Mouse (Mus musculus): ENCODE data around the gene Prkar1b. TPM values are rescaled to one million over a fixed set of nuclear protein-coding genes. Genes with fewer than 3 reads are reported as not detected.

Gene Prkar1b
- polyA plus RNA-seq, 1 experiment from 2014 or later: 10.9 TPM

DNA sequence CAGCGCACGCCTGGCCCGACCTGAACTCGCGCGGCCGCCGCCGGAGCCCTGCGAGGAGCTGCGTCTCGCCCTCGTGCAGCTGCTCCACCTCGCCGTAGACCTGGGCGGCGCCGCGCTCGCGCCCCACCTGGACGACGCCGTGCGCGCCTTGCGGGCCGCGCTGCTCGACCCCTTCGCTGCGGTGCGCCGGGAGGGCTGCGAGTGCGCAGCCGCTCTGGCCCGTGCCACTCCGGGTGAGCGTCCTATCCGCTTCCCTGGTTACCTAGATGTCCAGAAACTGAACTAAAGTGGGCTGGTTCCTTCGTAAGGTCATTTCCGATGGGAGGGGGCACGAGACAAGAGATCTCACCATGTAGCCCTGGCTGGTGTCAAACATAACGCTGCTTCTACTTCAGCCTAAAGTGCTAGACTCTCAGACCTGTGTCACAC, 816 bp upstream of the Prkar1b start:
- peaks cover 5% of the 10 kb centered on the region; the same call in 1 of the 2 replicates for H3K4me1 ChIP-seq (replicated peaks; ENCODE audit: control insufficient read depth, insufficient read depth, low read length)
- no peak overlapping the region for H3K27ac ChIP-seq (ENCODE audit: low read depth, low read length)
- DNase-seq (ENCODE audit: low spot score) (peak; percentile 69), ATAC-seq (replicated peaks; ENCODE audit: low FRiP score) (peak; percentile 25)
- no peaks in the 10 kb centered on the region for H3K27me3 ChIP-seq (ENCODE audit: control insufficient read depth, insufficient read depth, low read length)
- no peaks in the 10 kb centered on the region for H3K9me3 ChIP-seq (ENCODE audit: control insufficient read depth, low read length)
- peak overlapping the region; percentile 73 for H3K9ac ChIP-seq (ENCODE audit: low read length)
- peak overlapping the region; percentile 90 for H3K4me2 ChIP-seq (ENCODE audit: low read depth, low read length, severe bottlenecking)
- peaks cover 7% of the 10 kb centered on the region; the same call in 1 of the 2 replicates for H3K36me3 ChIP-seq (ENCODE audit: control insufficient read depth, insufficient read depth, low read length)
- H3K4me3 ChIP-seq (ENCODE audit: low read depth, low read length): peak overlapping the region; percentile 95
- WGBS: under 1% methylated on average over 44 of the region's 45 CpGs

- Histone ChIP-seq H3K9ac (ENCODE audit: low read length) (peak overlapping the region; percentile 30; the same call in 1 of the 2 replicates), H3K27me3 (ENCODE audit: control insufficient read depth, insufficient read depth, low read length) (no peaks in the 10 kb centered on the region), H3K4me1 (replicated peaks; ENCODE audit: control insufficient read depth, insufficient read depth, low read length) (peaks cover 5% of the 10 kb centered on the region; the same call in 1 of the 2 replicates), H3K36me3 (ENCODE audit: control insufficient read depth, insufficient read depth, low read length) (peaks cover 7% of the 10 kb centered on the region; the same call in 1 of the 2 replicates), H3K4me2 (ENCODE audit: low read depth, low read length, severe bottlenecking) (peak overlapping the region; percentile 50), H3K27ac (ENCODE audit: low read depth, low read length) (peak overlapping the region; percentile 64; the same call in 1 of the 2 replicates), H3K4me3 (ENCODE audit: low read depth, low read length) (peak overlapping the region; percentile 95), H3K9me3 (ENCODE audit: control insufficient read depth, low read length) (no peaks in the 10 kb centered on the region)
- no peak for DNase-seq (ENCODE audit: low spot score)
- WGBS: 26% methylated on average over 11 of the region's 11 CpGs
- peak; percentile 77 for ATAC-seq (replicated peaks; ENCODE audit: low FRiP score)
Measured at GRCm38 (mm10) chr5:139149006-139149672, 662 bp downstream of the Prkar1b start.

DNA sequence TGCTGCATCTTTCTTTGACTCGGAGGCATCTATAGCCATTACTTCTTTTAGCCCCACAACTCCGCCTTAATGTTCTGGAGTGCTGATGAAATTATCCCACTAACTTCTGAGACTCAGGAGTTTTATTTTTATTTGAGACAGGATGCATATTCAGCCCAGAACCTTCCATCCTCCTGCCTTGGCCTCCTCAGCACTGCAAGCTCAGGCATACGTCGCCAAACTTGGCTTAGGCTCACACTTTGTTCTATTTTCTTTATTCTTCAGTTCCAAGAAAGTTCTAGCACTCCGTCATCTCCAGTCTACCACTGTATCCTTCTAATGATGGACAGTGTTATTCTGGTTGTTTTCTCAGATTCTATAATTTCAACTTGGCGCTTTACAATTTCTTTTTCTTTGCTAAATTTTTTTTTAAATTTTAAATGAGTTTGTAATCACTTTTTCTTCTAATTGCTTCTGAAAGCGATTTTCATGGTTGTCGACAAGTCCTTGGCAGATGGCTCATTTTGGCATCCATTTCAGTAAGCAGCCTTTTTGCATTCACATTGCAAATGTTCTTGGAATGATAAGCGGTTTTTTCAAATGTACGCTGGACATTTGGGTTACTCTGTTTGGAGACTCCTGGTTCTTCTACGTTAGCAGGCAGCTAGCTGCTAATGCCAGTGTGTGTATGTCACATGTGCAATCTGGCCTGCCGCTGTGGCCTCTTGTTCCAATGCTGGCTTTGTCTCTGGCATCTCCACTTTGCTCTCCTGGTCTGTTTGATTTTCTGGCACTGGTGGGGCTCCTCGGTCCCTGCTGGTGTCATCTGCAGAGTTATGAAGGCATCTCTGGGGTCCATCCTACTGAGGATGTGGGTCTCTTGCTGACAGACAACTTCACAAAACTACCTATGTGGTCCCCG, 2.4 kb downstream of the Prkar1b start:
- ATAC-seq (replicated peaks; ENCODE audit: low FRiP score) (no peak), DNase-seq (ENCODE audit: low spot score) (no peak)
- Histone ChIP-seq H3K4me1 (replicated peaks; ENCODE audit: control insufficient read depth, insufficient read depth, low read length) (peaks cover 5% of the 10 kb centered on the region; the same call in 1 of the 2 replicates), H3K4me2 (ENCODE audit: low read depth, low read length, severe bottlenecking) (no peak overlapping the region), H3K4me3 (ENCODE audit: low read depth, low read length) (no peak overlapping the region), H3K27me3 (ENCODE audit: control insufficient read depth, insufficient read depth, low read length) (no peaks in the 10 kb centered on the region), H3K9ac (ENCODE audit: low read length) (no peak overlapping the region), H3K9me3 (ENCODE audit: control insufficient read depth, low read length) (no peaks in the 10 kb centered on the region), H3K36me3 (ENCODE audit: control insufficient read depth, insufficient read depth, low read length) (no peaks in the 10 kb centered on the region), H3K27ac (ENCODE audit: low read depth, low read length) (no peak overlapping the region)
- WGBS: 93% methylated on average over 14 of the region's 14 CpGs

DNA sequence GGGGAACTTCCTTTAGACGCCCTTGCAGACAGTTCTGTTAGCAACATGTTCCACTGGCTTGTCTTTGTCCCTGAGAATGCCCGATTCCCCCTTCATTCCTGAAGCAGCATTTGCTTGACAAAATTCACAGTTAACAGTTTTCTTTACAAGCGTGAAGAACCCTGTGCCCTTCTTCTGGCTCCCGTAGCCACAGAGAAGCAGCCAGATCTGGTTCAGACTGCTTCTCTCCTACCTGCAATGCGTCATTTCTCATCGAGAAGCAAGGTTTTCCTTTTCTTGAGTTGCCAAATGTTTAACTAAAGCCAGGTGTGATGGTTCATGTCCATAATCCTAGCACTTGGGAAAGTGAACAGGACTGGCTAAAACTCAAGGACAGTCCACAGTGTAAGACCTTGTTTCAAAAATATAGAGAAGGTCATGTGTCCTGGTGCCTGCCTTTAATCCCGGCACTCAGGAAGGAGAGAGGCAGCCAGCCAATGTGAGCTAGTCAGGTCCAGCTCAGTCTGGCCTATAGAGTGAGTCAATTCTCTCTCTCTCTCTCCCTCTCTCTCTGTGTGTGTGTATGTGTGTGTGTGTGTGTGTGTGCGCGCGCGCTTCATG, 3.2 kb downstream of the Prkar1b start:
- no peak for DNase-seq (ENCODE audit: low spot score)
- ATAC-seq (replicated peaks; ENCODE audit: low FRiP score): no peak
- no peak overlapping the region for H3K27ac ChIP-seq (ENCODE audit: low read depth, low read length)

GRCm38 (mm10) chr5:139145726-139146125, 4.1 kb downstream of the Prkar1b start:
- Histone ChIP-seq H3K27ac (ENCODE audit: low read depth, low read length) (no peak overlapping the region), H3K4me1 (replicated peaks; ENCODE audit: control insufficient read depth, insufficient read depth, low read length) (peaks cover 3% of the 10 kb centered on the region; the same call in 1 of the 2 replicates), H3K9me3 (ENCODE audit: control insufficient read depth, low read length) (no peaks in the 10 kb centered on the region), H3K36me3 (ENCODE audit: control insufficient read depth, insufficient read depth, low read length) (no peaks in the 10 kb centered on the region), H3K27me3 (ENCODE audit: control insufficient read depth, insufficient read depth, low read length) (no peaks in the 10 kb centered on the region), H3K9ac (ENCODE audit: low read length) (no peak overlapping the region), H3K4me3 (ENCODE audit: low read depth, low read length) (no peak overlapping the region), H3K4me2 (ENCODE audit: low read depth, low read length, severe bottlenecking) (no peak overlapping the region)
- 84% methylated on average over 4 of the region's 4 CpGs for WGBS
- no peak for ATAC-seq (replicated peaks; ENCODE audit: low FRiP score)
- DNase-seq (ENCODE audit: low spot score): no peak

More for the DNA sequence above, 3.2 kb downstream of the Prkar1b start:
- Histone ChIP-seq H3K4me1 (replicated peaks; ENCODE audit: control insufficient read depth, insufficient read depth, low read length) (peaks cover 5% of the 10 kb centered on the region; the same call in 1 of the 2 replicates), H3K36me3 (ENCODE audit: control insufficient read depth, insufficient read depth, low read length) (no peaks in the 10 kb centered on the region), H3K9me3 (ENCODE audit: control insufficient read depth, low read length) (no peaks in the 10 kb centered on the region), H3K27me3 (ENCODE audit: control insufficient read depth, insufficient read depth, low read length) (no peaks in the 10 kb centered on the region), H3K9ac (ENCODE audit: low read length) (no peak overlapping the region), H3K4me2 (ENCODE audit: low read depth, low read length, severe bottlenecking) (no peak overlapping the region), H3K4me3 (ENCODE audit: low read depth, low read length) (no peak overlapping the region)
- 92% methylated on average over 11 of the region's 11 CpGs for WGBS

GRCm38 (mm10) chr5:139143890-139144289, 5.9 kb downstream of the Prkar1b start:
- Histone ChIP-seq H3K27ac (ENCODE audit: low read depth, low read length) (no peak overlapping the region), H3K4me3 (ENCODE audit: low read depth, low read length) (no peak overlapping the region), H3K36me3 (ENCODE audit: control insufficient read depth, insufficient read depth, low read length) (no peaks in the 10 kb centered on the region), H3K27me3 (ENCODE audit: control insufficient read depth, insufficient read depth, low read length) (no peaks in the 10 kb centered on the region), H3K4me1 (replicated peaks; ENCODE audit: control insufficient read depth, insufficient read depth, low read length) (no peaks in the 10 kb centered on the region), H3K9me3 (ENCODE audit: control insufficient read depth, low read length) (no peaks in the 10 kb centered on the region), H3K9ac (ENCODE audit: low read length) (no peak overlapping the region), H3K4me2 (ENCODE audit: low read depth, low read length, severe bottlenecking) (no peak overlapping the region)
- DNase-seq (ENCODE audit: low spot score) (no peak), ATAC-seq (replicated peaks; ENCODE audit: low FRiP score) (no peak)
- whole genome bisulfite sequencing: 90% methylated on average over 3 of the region's 3 CpGs

GRCm38 (mm10) chr5:139141326-139141725, 8.5 kb downstream of the Prkar1b start:
- Histone ChIP-seq H3K9ac (ENCODE audit: low read length) (no peak overlapping the region), H3K4me1 (replicated peaks; ENCODE audit: control insufficient read depth, insufficient read depth, low read length) (no peaks in the 10 kb centered on the region), H3K36me3 (ENCODE audit: control insufficient read depth, insufficient read depth, low read length) (no peaks in the 10 kb centered on the region), H3K4me3 (ENCODE audit: low read depth, low read length) (no peak overlapping the region), H3K4me2 (ENCODE audit: low read depth, low read length, severe bottlenecking) (no peak overlapping the region), H3K9me3 (ENCODE audit: control insufficient read depth, low read length) (no peaks in the 10 kb centered on the region), H3K27ac (ENCODE audit: low read depth, low read length) (no peak overlapping the region), H3K27me3 (ENCODE audit: control insufficient read depth, insufficient read depth, low read length) (no peaks in the 10 kb centered on the region)
- DNase-seq (ENCODE audit: low spot score): no peak
- WGBS: 74% methylated on average over 5 of the region's 5 CpGs
- no peak for ATAC-seq (replicated peaks; ENCODE audit: low FRiP score)

DNA sequence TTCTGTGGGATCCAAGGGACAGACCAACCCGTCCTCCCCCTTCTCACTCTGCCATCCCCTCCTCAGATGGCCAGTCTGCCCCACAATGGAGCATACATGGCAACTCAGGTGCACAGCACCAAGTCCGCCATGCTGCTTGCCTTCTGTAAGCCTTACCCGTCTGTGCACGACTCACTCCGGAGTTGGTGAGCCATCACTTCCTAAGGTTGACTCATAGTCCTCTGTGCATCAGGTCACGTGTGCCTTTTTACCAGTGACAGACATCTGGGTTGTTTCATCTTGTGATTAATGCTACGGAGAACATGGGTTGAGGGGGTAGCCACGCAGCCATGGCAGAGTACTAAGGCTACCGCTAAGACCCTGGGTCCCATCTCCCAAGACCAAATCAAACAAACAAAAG, 9.2 kb downstream of the Prkar1b start:
- WGBS: 83% methylated on average over 9 of the region's 9 CpGs
- DNase-seq (ENCODE audit: low spot score) (no peak), ATAC-seq (replicated peaks; ENCODE audit: low FRiP score) (no peak)
- no peaks in the 10 kb centered on the region for H3K27me3 ChIP-seq (ENCODE audit: control insufficient read depth, insufficient read depth, low read length)
- no peak overlapping the region for H3K4me3 ChIP-seq (ENCODE audit: low read depth, low read length)
- no peaks in the 10 kb centered on the region for H3K36me3 ChIP-seq (ENCODE audit: control insufficient read depth, insufficient read depth, low read length)
- no peaks in the 10 kb centered on the region for H3K4me1 ChIP-seq (replicated peaks; ENCODE audit: control insufficient read depth, insufficient read depth, low read length)
- H3K9me3 ChIP-seq (ENCODE audit: control insufficient read depth, low read length): no peaks in the 10 kb centered on the region
- no peak overlapping the region for H3K27ac ChIP-seq (ENCODE audit: low read depth, low read length)
- no peak overlapping the region for H3K4me2 ChIP-seq (ENCODE audit: low read depth, low read length, severe bottlenecking)
- no peak overlapping the region for H3K9ac ChIP-seq (ENCODE audit: low read length)

Data from forebrain, embryonic 11.5 days (tissue).